Mouse (Mus musculus) gastrocnemius, adult 8-10 months (tissue): Measurements from ENCODE around the gene St3gal2. TPM values are rescaled to one million over a fixed set of nuclear protein-coding genes. Genes with fewer than 3 reads are reported as not detected.
A peak's percentile ranks its signal among the peaks of the same experiment; 100 is the strongest.
"Not testable (repeated sequence)": the region's sequence is repeated elsewhere in the genome, so short reads cannot be mapped to it uniquely, and the experiment has no call there.

Experiments
- DNase-seq, 2 experiments: peaks; one replicate each; pipeline ENCODE4 v3.0.0; 2022; ENCODE audit warnings: low spot score in 2 of 2
- total RNA-seq, 4 experiments: library from RNA; stranded (reverse); gene quantifications; 2 replicates each; pipeline ENCODE4 v1.2.4; 2022

Gene St3gal2
- total RNA-seq, 4 experiments from 2014 or later = 45.0 to 59.2 (median 50.7) TPM

GRCm38 (mm10) chr8:110944276-110944876, 24.7 kb downstream of the St3gal2 start:
- DNase-seq = no peak

DNA sequence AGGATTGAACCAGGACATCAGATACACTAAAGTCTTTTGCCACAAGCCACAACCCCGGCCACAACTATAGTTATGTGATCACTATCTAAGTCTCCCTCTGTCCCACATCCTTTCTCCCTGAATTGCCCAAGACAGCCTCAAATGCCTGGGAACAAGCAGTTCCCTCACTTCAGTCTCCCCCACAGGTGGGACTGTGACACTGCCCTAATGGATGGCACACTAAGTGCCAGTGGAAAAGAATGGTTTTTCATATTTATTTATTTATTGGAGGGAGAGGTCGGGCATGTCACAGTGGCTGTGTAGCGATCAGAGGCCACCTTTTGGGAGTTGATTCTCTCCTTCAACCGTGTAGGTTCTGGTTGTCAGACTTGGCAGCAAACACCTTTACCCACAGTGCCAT, 26.0 kb downstream of the St3gal2 start:
- no peak for DNase-seq

GRCm38 (mm10) chr8:110950065-110950484, 30.4 kb downstream of the St3gal2 start:
- peak in 1 of 2 experiments; percentile 50 for DNase-seq

- no peak for DNase-seq
Observed at GRCm38 (mm10) chr8:110954776-110955175, 35.1 kb downstream of the St3gal2 start.

- DNase-seq = no peak
Observed at GRCm38 (mm10) chr8:110956619-110957450, 37.1 kb downstream of the St3gal2 start.

GRCm38 (mm10) chr8:110957471-110957870, 37.7 kb downstream of the St3gal2 start:
- no peak for DNase-seq

- DNase-seq = no peak
Observed at GRCm38 (mm10) chr8:110958135-110958534, 38.4 kb downstream of the St3gal2 start.

DNA sequence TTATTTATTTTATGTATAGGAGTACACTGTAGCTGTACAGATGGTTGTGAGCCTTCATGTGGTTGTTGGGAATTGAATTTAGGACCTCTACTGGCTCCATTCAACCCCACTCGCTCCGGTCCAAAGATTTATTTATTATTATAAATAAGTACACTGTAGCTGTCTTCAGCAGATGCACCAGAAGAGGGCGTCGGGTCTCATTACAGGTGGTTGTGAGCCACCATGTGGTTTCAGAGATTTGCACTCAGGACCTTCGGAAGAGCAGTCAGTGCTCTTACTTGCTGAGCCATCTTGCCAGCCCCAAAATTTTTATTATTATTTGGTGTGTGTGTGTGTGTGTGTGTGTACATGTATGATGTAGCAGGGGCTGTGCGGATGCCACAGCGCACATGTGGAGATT, 38.8 kb downstream of the St3gal2 start:
- DNase-seq = not testable (repeated sequence)

- DNase-seq = no peak
Observed at GRCm38 (mm10) chr8:110959071-110959780, 39.5 kb downstream of the St3gal2 start.

GRCm38 (mm10) chr8:110959906-110960305, 40.2 kb downstream of the St3gal2 start:
- DNase-seq = no peak

DNA sequence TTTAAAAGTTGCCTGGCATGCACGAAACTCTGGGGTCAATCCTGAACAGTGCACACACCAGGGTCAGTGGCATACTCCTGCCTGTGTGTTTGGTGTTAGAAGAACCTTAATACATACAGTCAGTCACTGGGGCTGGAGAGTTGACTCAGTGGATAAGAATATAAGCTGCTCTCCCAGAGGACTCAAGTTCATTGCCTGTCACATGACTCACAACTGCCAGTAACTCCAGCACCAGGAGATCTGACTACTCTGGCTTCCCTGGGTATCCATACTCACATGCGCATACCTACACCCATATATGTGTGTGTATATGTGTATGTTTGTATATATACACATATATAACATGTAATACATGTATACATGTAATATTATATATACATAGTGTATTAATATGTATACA, 43.3 kb downstream of the St3gal2 start:
- DNase-seq = no peak

- DNase-seq = no peak
Observed at GRCm38 (mm10) chr8:110964666-110965065, 44.9 kb downstream of the St3gal2 start.

GRCm38 (mm10) chr8:110965594-110965993, 45.9 kb downstream of the St3gal2 start:
- DNase-seq = peak; percentile 68 to 81

GRCm38 (mm10) chr8:110966586-110966985, 46.9 kb downstream of the St3gal2 start:
- no peak for DNase-seq

GRCm38 (mm10) chr8:110967326-110967725, 47.6 kb downstream of the St3gal2 start:
- no peak for DNase-seq

DNA sequence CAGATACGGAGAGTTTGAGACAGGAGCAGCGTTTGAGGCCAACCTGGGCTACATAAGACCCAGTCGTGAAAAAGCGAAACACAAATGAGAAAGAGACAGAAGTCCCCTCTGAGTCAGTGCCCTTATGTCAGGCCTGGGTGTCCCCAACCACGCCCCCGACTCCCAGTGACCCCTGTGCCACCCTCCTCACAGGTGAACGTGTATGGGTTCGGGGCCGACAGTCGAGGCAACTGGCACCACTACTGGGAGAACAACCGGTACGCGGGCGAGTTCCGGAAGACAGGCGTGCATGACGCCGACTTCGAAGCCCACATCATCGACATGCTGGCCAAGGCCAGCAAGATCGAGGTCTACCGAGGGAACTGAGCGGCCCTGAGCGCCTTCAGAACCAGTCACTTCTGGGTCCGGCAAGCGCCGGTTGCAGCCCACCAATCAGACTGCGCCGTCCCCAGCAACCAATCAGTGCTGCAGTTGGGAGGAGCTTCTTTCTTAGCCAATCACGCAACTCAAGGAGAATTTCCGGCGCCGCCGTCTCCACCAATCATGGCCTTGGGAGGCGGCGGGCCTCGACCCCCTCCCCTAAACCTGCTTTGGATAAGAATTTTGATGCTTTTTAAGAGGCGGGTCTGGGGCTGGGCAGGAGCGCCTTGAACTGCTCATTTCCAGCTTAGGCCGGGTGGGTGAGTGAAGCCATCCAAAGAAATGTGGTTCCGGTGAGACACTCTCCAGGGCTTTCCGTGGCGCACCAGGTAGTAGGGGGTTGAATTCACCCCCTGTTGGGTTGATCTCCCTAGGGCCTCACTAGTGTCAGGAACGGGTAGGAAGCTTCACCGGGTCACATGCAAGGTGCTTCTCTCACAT, 50.4 kb downstream of the St3gal2 start:
- peak; percentile 53 to 76 for DNase-seq

GRCm38 (mm10) chr8:110976532-110976931, 56.8 kb downstream of the St3gal2 start:
- not testable (repeated sequence) for DNase-seq

DNA sequence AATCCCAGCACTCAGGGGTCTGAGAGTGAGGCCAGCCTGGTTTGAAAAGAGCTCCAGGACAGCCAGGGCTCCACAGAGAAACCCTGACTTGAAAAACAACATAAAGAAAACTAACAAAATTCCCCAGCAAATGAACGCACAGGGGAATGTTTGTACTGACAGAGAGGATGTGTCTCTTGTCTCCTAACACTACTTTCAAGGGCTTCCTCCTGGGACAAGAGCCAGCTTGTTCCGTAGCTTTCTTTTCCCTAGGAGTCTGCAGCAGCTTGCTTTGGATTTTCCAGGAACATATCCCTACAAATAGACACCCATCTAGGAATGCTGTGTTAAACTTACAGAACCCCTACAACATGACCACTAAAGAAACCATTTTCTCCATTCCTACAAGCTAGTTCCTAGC, 58.3 kb downstream of the St3gal2 start:
- DNase-seq = not testable (repeated sequence)

DNA sequence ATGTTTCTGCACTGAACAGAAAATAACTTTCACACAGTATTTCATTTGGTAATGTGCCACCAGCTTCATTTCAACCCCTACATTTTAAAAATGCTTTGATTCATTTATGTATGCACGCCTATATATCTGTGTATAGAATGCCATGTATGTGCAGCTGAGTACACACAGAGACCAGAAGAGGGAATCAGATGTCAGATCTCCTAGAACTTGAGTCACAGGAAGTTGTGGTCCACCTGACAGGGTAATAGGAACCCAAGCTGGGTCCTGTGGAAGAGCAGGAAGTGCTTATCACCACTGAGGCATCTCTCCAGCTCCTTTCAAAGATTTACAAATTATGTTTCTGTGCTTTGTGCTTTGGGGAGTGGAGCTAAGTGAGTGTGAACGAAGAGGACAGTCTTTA, 61.6 kb downstream of the St3gal2 start:
- no peak for DNase-seq

DNA sequence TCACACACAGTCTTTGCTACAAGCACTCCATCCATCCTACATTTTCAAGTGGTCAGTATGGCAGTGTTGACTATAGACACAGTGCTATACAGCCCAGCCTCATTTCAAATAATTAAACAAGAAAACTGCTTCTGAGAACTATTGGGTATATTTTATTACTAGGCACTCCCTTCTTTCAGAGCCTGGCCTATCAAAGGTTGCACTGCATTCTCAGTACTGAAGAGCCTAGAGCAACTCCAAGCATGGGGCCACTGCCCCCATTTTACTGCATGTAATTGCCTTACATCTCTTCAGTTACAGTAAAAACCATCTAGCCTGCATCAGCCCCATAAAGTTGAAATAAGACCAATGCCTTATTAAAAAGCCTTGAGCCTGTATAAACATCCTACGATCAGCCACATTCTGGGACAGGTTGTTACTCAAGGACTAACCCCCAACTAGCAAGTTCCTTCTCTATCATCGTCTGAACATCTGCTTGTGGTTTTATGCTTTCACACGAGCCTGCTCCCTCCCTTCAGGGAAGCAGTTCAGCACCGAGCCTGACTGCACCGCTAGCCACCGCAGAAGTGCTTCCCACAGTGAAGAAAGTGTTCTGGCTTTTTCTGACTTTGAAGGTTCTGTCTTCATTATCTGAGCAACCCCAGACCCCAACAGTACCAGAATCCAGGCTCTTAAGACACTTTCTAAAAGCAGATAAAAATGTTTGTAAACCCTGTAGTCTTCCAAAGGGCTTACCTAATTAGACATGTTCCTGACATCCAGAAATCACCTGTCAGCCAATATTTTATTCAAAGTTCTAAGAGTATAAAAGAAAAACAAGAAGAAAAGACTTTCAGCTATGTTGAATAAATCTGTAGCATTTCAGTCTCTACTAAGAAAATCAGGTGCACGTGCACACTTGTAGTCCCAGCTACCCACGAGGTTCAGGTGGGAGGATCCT, 68.4 kb downstream of the St3gal2 start:
- no peak for DNase-seq
